8 mouse cellular contexts compared by ENCODE assay signal in the genomic region with DNA sequence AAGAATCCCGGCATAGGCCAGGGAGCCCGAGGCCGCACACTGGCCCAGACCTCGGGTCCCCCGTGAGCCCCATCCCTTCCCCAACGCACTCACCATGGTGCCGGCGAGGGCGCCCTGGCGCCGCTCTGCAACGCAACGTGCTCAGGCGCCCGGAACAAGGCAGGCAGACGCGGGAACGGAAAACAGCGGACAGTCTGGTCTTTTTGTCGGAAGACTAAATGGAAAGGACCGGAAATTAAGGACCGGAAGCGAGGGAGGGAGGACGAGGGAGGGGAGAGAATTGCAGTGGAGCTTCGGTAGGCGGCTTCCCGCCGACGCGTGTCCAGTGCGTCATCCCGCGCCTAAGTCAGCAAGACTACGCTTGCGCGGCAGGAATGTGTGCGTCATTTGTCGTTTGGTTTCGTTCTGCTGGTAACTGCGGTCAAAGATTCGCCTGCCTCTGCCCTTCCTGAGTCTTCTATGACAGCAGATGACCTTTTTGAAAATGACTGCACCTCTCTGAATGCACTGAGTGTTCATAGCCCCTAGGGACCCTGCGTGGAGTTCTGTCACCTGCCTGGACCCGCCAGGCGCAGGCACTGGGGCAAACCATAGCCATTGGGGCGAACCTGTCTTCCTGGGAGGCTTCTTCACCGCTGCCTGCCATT. TPM values are rescaled to one million over a fixed set of nuclear protein-coding genes. Genes with fewer than 3 reads are reported as not detected.
DNase-seq lines count a peak whose midpoint lies in the region; ATAC-seq and TF ChIP-seq lines count a peak whose summit lies in the region.

A gene (minus strand): TSS at position 248 of the 647 bp plus-strand sequence.

- in situ Hi-C loops in CH12.LX (cut with MboI; ENCODE audit: low pct_ligation_motif_present, low pct_unique_long_range_greater_than_20kb, low sequenced_read_pairs), result no loop called here

- ATAC-seq in forebrain, embryonic 11.5 days (replicated peaks; ENCODE audit: low FRiP score), result peak; percentile 96
- ATAC-seq in heart, embryonic 16.5 days (replicated peaks; ENCODE audit: extremely low read depth, insufficient read depth, low FRiP score), result peak; percentile 97
- ATAC-seq in liver, embryonic 15.5 days (ENCODE audit: insufficient read depth), result peak; percentile 96
- peak; percentile 97 for ATAC-seq in neural tube, embryonic 12.5 days (ENCODE audit: low FRiP score, low read depth)

- under 1% methylated on average over 46 of the region's 46 CpGs for WGBS in forebrain, embryonic 11.5 days
- WGBS in heart, embryonic 16.5 days, result under 1% methylated on average over 46 of the region's 46 CpGs
- WGBS in liver, embryonic 15.5 days (ENCODE audit: insufficient replicate concordance), result under 1% methylated on average over 46 of the region's 46 CpGs
- WGBS in neural tube, embryonic 12.5 days, result under 1% methylated on average over 46 of the region's 46 CpGs

- peak within 1 kb of the TSS; percentile 83 for H3K27ac ChIP-seq in CH12.LX (ENCODE audit: insufficient read depth, low read depth)
- H3K27ac ChIP-seq in forebrain, embryonic 11.5 days (ENCODE audit: low read depth, low read length), result peak within 1 kb of the TSS; percentile 88
- peak within 1 kb of the TSS; percentile 91 for H3K27ac ChIP-seq in heart, embryonic 16.5 days (ENCODE audit: low read length)
- H3K27ac ChIP-seq in liver, embryonic 15.5 days (replicated peaks), result peak within 1 kb of the TSS; percentile 99
- peak within 1 kb of the TSS; percentile 85 for H3K27ac ChIP-seq in neural tube, embryonic 12.5 days

- no peak for TF ChIP-seq RAD21 in CH12.LX (IDR thresholded peaks at IDR 0.05; ENCODE audit: low read depth, low read length)

- H3K4me2 ChIP-seq in CH12.LX (ENCODE audit: insufficient read depth, low read depth, poor library complexity, severe bottlenecking), result peak within 1 kb of the TSS; percentile 80
- H3K4me2 ChIP-seq in forebrain, embryonic 11.5 days (ENCODE audit: low read depth, low read length, severe bottlenecking), result peak within 1 kb of the TSS; percentile 79
- H3K4me2 ChIP-seq in heart, embryonic 16.5 days (ENCODE audit: low read depth, low read length), result peak within 1 kb of the TSS; percentile 78
- peak within 1 kb of the TSS; percentile 90 for H3K4me2 ChIP-seq in liver, embryonic 15.5 days
- H3K4me2 ChIP-seq in neural tube, embryonic 12.5 days (replicated peaks), result peak within 1 kb of the TSS; percentile 82

- H3K27me3 ChIP-seq in CH12.LX (replicated peaks), result no peaks in the 10 kb centered on the region
- H3K27me3 ChIP-seq in forebrain, embryonic 11.5 days (ENCODE audit: control insufficient read depth, insufficient read depth, low read length), result no peaks in the 10 kb centered on the region
- H3K27me3 ChIP-seq in heart, embryonic 16.5 days (ENCODE audit: control insufficient read depth, insufficient read depth, low read length), result no peaks in the 10 kb centered on the region
- H3K27me3 ChIP-seq in liver, embryonic 15.5 days, result no peaks in the 10 kb centered on the region
- no peaks in the 10 kb centered on the region for H3K27me3 ChIP-seq in neural tube, embryonic 12.5 days (replicated peaks)

- TF ChIP-seq POLR2A in CH12.LX (IDR thresholded peaks at IDR 0.05; ENCODE audit: low read depth, low read length), result peak; percentile 91

- dilution Hi-C loops in CH12.LX (cut with MboI; ENCODE audit: extremely low pct_ligation_motif_present, extremely low pct_unique_long_range_greater_than_20kb, low sequenced_read_pairs), result no loop called here

- H3K4me3 ChIP-seq in CH12.LX (replicated peaks in 1 of 3; ENCODE audit: low read depth in 2 of 3, low read length in 2 of 3, poor library complexity in 1 of 3), result peak within 1 kb of the TSS; percentile 70 to 80 (median 74)
- peak within 1 kb of the TSS; percentile 73 for H3K4me3 ChIP-seq in forebrain, embryonic 11.5 days (ENCODE audit: low read depth, low read length)
- H3K4me3 ChIP-seq in heart, embryonic 16.5 days (ENCODE audit: low read length), result peak within 1 kb of the TSS; percentile 81
- H3K4me3 ChIP-seq in liver, embryonic 15.5 days (replicated peaks), result peak within 1 kb of the TSS; percentile 87
- H3K4me3 ChIP-seq in neural tube, embryonic 12.5 days, result peak within 1 kb of the TSS; percentile 64

- TF ChIP-seq CTCF in CH12.LX (conservative IDR thresholded peaks at IDR 0.05 in 1 of 2, IDR thresholded peaks at IDR 0.05 in 1 of 2; ENCODE audit: low read depth in 2 of 2, low read length in 2 of 2), result no peak

- peaks cover 27 to 55% of the 10 kb centered on the region in 2 experiments for H3K36me3 ChIP-seq in CH12.LX (replicated peaks in 1 of 2; ENCODE audit: control insufficient read depth in 1 of 2, insufficient read depth in 1 of 2, low read length in 1 of 2)
- H3K36me3 ChIP-seq in forebrain, embryonic 11.5 days (ENCODE audit: control insufficient read depth, insufficient read depth, low read length), result peaks cover 3% of the 10 kb centered on the region
- H3K36me3 ChIP-seq in heart, embryonic 16.5 days (ENCODE audit: control insufficient read depth, insufficient read depth), result peaks cover 26% of the 10 kb centered on the region
- peaks cover 50% of the 10 kb centered on the region for H3K36me3 ChIP-seq in liver, embryonic 15.5 days (replicated peaks)
- H3K36me3 ChIP-seq in neural tube, embryonic 12.5 days, result peaks cover 33% of the 10 kb centered on the region

- H3K79me2 ChIP-seq in CH12.LX (replicated peaks; ENCODE audit: control insufficient read depth, extremely low read depth, insufficient read depth, poor library complexity, severe bottlenecking), result peaks cover 27% of the 10 kb centered on the region

- no peak for TF ChIP-seq EP300 in CH12.LX (IDR thresholded peaks at IDR 0.05; ENCODE audit: low read length)

- peak; percentile 99 for DNase-seq in CH12.LX (ENCODE audit: extremely low read depth)
- peak; percentile 97 for DNase-seq in c-Kit-positive CD71-positive TER-119-negative erythroid progenitor cells, embryonic 14.5 days (ENCODE audit: low read depth)
- peak; percentile 94 for DNase-seq in forebrain, embryonic 11.5 days (ENCODE audit: low spot score)
- peak; percentile 96 to 97 for DNase-seq in kidney, postnatal 36 days
- DNase-seq in telencephalon, adult 2 months (ENCODE audit: low read depth, low spot score), result peak; percentile 98

- H3K9me3 ChIP-seq in CH12.LX (replicated peaks; ENCODE audit: low read length), result no peaks in the 10 kb centered on the region
- H3K9me3 ChIP-seq in forebrain, embryonic 11.5 days (ENCODE audit: control insufficient read depth, low read length), result no peaks in the 10 kb centered on the region
- H3K9me3 ChIP-seq in heart, embryonic 16.5 days (replicated peaks; ENCODE audit: control insufficient read depth, low read length), result no peaks in the 10 kb centered on the region
- H3K9me3 ChIP-seq in liver, embryonic 15.5 days (replicated peaks), result no peaks in the 10 kb centered on the region
- no peaks in the 10 kb centered on the region for H3K9me3 ChIP-seq in neural tube, embryonic 12.5 days

- peak within 1 kb of the TSS; percentile 78 for H3K9ac ChIP-seq in CH12.LX (ENCODE audit: insufficient read depth, low read depth)
- H3K9ac ChIP-seq in forebrain, embryonic 11.5 days (ENCODE audit: low read length), result peak within 1 kb of the TSS; percentile 89
- peak within 1 kb of the TSS; percentile 83 for H3K9ac ChIP-seq in heart, embryonic 16.5 days (ENCODE audit: low read length)
- peak within 1 kb of the TSS; percentile 87 for H3K9ac ChIP-seq in liver, embryonic 15.5 days
- peak within 1 kb of the TSS; percentile 73 for H3K9ac ChIP-seq in neural tube, embryonic 12.5 days

- H3K4me1 ChIP-seq in CH12.LX (ENCODE audit: control insufficient read depth in 1 of 2, insufficient read depth in 2 of 2), result peaks cover 3 to 39% of the 10 kb centered on the region in 2 experiments; a peak in 3 of 4 replicates
- no peaks in the 10 kb centered on the region for H3K4me1 ChIP-seq in forebrain, embryonic 11.5 days (replicated peaks; ENCODE audit: control insufficient read depth, insufficient read depth, low read length)
- H3K4me1 ChIP-seq in heart, embryonic 16.5 days (ENCODE audit: control insufficient read depth, insufficient read depth, low read length), result peaks cover 8% of the 10 kb centered on the region
- H3K4me1 ChIP-seq in liver, embryonic 15.5 days (replicated peaks), result peaks cover 35% of the 10 kb centered on the region
- peaks cover 10% of the 10 kb centered on the region; the same call in 1 of the 2 replicates for H3K4me1 ChIP-seq in neural tube, embryonic 12.5 days

TF ChIP-seq in CH12.LX, 34 proteins besides CTCF, POLR2A, EP300 and RAD21:
- TF ChIP-seq TBP (conservative IDR thresholded peaks at IDR 0.05; ENCODE audit: low read depth, low read length) (0 out of 2 replicates have a peak, but pooled peaks have one; percentile 56), ZMIZ1 (IDR thresholded peaks at IDR 0.05; ENCODE audit: low read depth, low read length) (no peak)
TF ChIP-seq in CH12.LX: peak in this region for 1.

RNA-seq across cellular contexts. Expression of the gene that starts here (rescaled TPM):
- 43.8 and 67.7 TPM in 2 replicates for total RNA-seq in CH12.LX (2012; rRNA removed)
- 77.4 and 84.2 TPM in 2 replicates for total RNA-seq in CH12.LX (2014; rRNA removed)
- 140 and 204 TPM in 2 replicates for polyA plus RNA-seq in CH12.LX (2012; ENCODE audit: insufficient read length, low read depth)
- 64.0 and 73.8 TPM in 2 replicates for polyA plus RNA-seq in forebrain, embryonic 11.5 days (2014; fragmentation: Nextera tagmentation; extraction: Ambion mirVana)
- 21.5 and 29.1 TPM in 2 replicates for polyA plus RNA-seq in heart, embryonic 16.5 days (2015; fragmentation: Nextera tagmentation; extraction: Ambion mirVana)
- polyA plus RNA-seq in liver, embryonic 15.5 days (2015; fragmentation: Nextera tagmentation; extraction: Ambion mirVana), result 21.7 and 24.1 TPM in 2 replicates
- 43.9 and 44.5 TPM in 2 replicates for polyA plus RNA-seq in neural tube, embryonic 12.5 days (2016; fragmentation: Nextera tagmentation; extraction: Ambion mirVana)

Comparison
In these comparisons a context has a peak if more than half of its experiments do, and no peak if none do; other contexts are left out.
1. Peak in every context shown above with its lines: DNase-seq, ATAC-seq, H3K4me3 ChIP-seq and H3K27ac ChIP-seq.